Mouse (Mus musculus) neural tube, embryonic 10.5 days (tissue): ENCODE results near the gene Rfx2.

Experiments
- DNase-seq: peaks from one replicate; pipeline ENCODE4 v3.0.0-alpha.2; 2017; ENCODE audit warnings: low spot score; ENCODE audit errors: extremely low spot score

The Rfx2 gene

GRCm38 (mm10) chr17:56788886-56789285, 41.9 kb downstream of the Rfx2 start:
- no peak for DNase-seq

GRCm38 (mm10) chr17:56780291-56780978, 50.4 kb downstream of the Rfx2 start:
- no peak for DNase-seq

- DNase-seq, result no peak
These were observed 51.9 kb downstream of the Rfx2 start for GRCm38 (mm10) chr17:56778779-56779362.

GRCm38 (mm10) chr17:56777568-56777967, 53.2 kb downstream of the Rfx2 start:
- DNase-seq, result no peak

GRCm38 (mm10) chr17:56769950-56770349, 60.9 kb downstream of the Rfx2 start, which contains the start of gene Prr22:
Prr22 (plus strand) TSS chr17:56770250.
- DNase-seq, result no peak

- DNase-seq, result no peak
These were observed 61.9 kb downstream of the Rfx2 start for GRCm38 (mm10) chr17:56768941-56769340.

GRCm38 (mm10) chr17:56767531-56768135, 63.2 kb downstream of the Rfx2 start:
- DNase-seq, result no peak

- no peak for DNase-seq
These were observed 64.0 kb downstream of the Rfx2 start for GRCm38 (mm10) chr17:56766631-56767405.

GRCm38 (mm10) chr17:56765431-56765830, 65.4 kb downstream of the Rfx2 start:
- no peak for DNase-seq

GRCm38 (mm10) chr17:56764474-56765354, 66.1 kb downstream of the Rfx2 start, which contains the start of gene Dus3l:
Dus3l (plus strand) TSS chr17:56764757.
- DNase-seq, result peak; percentile 91

GRCm38 (mm10) chr17:56763741-56764250, 67.0 kb downstream of the Rfx2 start:
- DNase-seq, result no peak

GRCm38 (mm10) chr17:56762769-56763731, 67.8 kb downstream of the Rfx2 start:
- DNase-seq, result peak; percentile 62

- peak; percentile 90 for DNase-seq
These were observed 68.8 kb downstream of the Rfx2 start for GRCm38 (mm10) chr17:56761991-56762410.

GRCm38 (mm10) chr17:56761077-56761476, 69.7 kb downstream of the Rfx2 start:
- DNase-seq, result no peak

- DNase-seq, result no peak
These were observed 71.6 kb downstream of the Rfx2 start for GRCm38 (mm10) chr17:56759261-56759660.

GRCm38 (mm10) chr17:56758132-56758531, 72.7 kb downstream of the Rfx2 start:
- no peak for DNase-seq

GRCm38 (mm10) chr17:56757416-56758123, 73.2 kb downstream of the Rfx2 start, which contains the start of gene Nrtn:
Nrtn (minus strand) TSS chr17:56757530.
- DNase-seq, result peak; percentile 86

- DNase-seq, result no peak
These were observed 74.0 kb downstream of the Rfx2 start for GRCm38 (mm10) chr17:56756703-56757399.
